Mouse (Mus musculus) thymus, adult 2 months (tissue): ENCODE measurements around the gene Slc16a12. TPM values are rescaled to one million over a fixed set of nuclear protein-coding genes. Genes with fewer than 3 reads are reported as not detected.
A peak's percentile ranks its signal among the peaks of the same experiment; 100 is the strongest.

Experiments used
- DNase-seq: peaks from one replicate; pipeline ENCODE4 v3.0.0; 2021
- H3K27ac ChIP-seq: fragments of 200-500 bp; 2 replicates; pipeline ENCODE4 v1.5.1; 2012; ENCODE audit warnings: low read length, control low read depth; ENCODE audit not compliant: control insufficient read depth, insufficient read depth
- H3K27me3 ChIP-seq: fragments of 200-500 bp; 2 replicates; pipeline ENCODE4 v1.6.1; 2012; ENCODE audit warnings: mild to moderate bottlenecking, low read length, moderate library complexity, mixed read lengths; ENCODE audit not compliant: control insufficient read depth, insufficient read depth
- H3K36me3 ChIP-seq: fragments of 200-500 bp; 2 replicates; pipeline ENCODE4 v1.6.1; 2012; ENCODE audit warnings: mild to moderate bottlenecking, low read length, moderate library complexity; ENCODE audit not compliant: control insufficient read depth, insufficient read depth
- H3K4me1 ChIP-seq: fragments of 200-500 bp; replicated peaks from 2 replicates; pipeline ENCODE4 v1.6.1; 2012; ENCODE audit warnings: low read length; ENCODE audit not compliant: control insufficient read depth, insufficient read depth
- H3K4me3 ChIP-seq: fragments of 200-500 bp; 2 replicates; pipeline ENCODE4 v1.5.1; 2012; ENCODE audit warnings: mild to moderate bottlenecking, low read length, control low read depth, moderate library complexity; ENCODE audit not compliant: control insufficient read depth, insufficient read depth
- CTCF ChIP-seq: fragments of 200-500 bp; IDR thresholded peaks from 2 replicates; pipeline ENCODE4 v1.5.1; 2012; ENCODE audit warnings: mild to moderate bottlenecking, control low read depth, low read length, moderate library complexity, borderline replicate concordance; ENCODE audit not compliant: control insufficient read depth, poor library complexity, insufficient read depth; ENCODE audit errors: extremely low read depth
- POLR2A ChIP-seq: fragments of 200-500 bp; IDR thresholded peaks from 2 replicates; pipeline ENCODE4 v1.6.1; 2012; ENCODE audit warnings: mild to moderate bottlenecking, low read length, control low read depth, moderate library complexity; ENCODE audit not compliant: control insufficient read depth, poor library complexity, insufficient read depth; ENCODE audit errors: extremely low read depth
- WGBS: fragments of 180-500 bp; shearing (Covaris S2); methylation state at CpG from one replicate; pipeline ENCODE4 v1.1.7; 2018; 5-methylcytosine and 5-hydroxymethylcytosine counted together
- polyA plus RNA-seq: library from polyadenylated mRNA; depleted of rRNA; stranded (reverse); fragments of >200 nt; gene quantifications from 2 replicates; pipeline ENCODE4 v1.2.3, GENCODE M21; 2012; rRNA removed

Slc16a12 gene
- polyA plus RNA-seq: 0.28 and 0.44 TPM in 2 replicates

DNA sequence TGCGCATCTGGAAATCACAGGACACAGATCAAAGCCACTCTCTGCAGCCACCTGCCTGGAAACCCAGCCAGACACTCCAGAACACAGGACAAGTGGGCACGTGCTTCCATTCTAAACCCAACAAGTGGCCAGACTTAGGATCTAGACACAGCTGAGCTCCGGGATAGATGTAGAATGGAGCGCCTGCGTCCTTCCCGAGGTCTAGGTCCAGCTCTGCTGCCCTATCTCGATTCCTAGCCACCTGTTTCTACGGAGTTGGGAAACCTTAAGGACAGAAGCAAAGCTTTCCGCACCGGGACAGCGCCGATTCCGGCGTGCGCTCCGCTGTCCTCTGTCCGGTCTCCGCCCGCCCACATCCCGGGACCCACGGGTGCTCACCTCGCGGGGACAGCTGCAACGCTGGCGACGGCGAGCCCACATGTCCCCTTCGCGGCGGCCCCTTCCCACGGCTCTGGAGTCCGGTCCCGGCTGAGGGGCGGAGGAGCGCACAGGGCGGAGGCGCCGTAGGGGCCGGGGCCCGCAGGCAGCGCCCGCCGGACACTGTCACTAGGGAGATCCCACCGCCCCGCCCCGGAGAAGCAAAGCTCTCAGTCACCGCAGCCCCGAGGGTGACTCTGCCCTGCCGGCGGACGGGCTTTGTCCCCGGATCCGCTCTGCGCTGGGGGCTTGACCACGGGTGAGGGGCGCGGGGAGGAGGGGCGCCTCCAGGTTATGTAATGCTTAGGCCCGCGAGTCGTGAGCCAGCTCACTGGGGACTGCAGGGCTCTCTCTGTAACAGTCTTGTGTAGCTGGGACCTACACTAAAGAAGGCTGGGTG, at the start of gene Slc16a12:
Slc16a12 (minus strand) TSS at position 602 of the 817 bp plus-strand sequence.
- no peak for DNase-seq
- Histone ChIP-seq H3K36me3 (no peaks in the 10 kb centered on the region), H3K27ac (no peak within 1 kb of the TSS), H3K4me1 (no peaks in the 10 kb centered on the region), H3K4me3 (no peak within 1 kb of the TSS), H3K27me3 (peaks cover 10% of the 10 kb centered on the region; the same call in 1 of the 2 replicates)
- 6% methylated on average over 61 of the region's 61 CpGs for WGBS
- TF ChIP-seq CTCF: no peak

DNA sequence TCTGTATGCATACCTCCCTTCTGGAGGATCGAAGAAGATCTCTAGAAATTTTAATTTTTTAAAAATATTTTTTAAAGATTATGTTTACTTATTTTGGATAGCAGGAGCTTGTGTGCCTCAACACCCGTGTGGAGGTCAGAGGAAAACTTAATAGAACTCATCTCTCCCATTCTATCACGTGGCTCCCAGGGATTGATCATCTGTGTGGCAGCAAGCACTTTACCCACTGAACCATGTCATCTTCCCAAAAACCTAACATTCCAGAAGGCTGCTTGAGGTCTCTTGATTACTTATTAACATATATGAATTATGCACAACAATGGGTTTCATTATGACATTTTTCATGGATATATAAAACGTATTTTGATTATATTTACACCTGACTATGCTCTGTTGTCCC, 49.3 kb upstream of the Slc16a12 start:
- WGBS: 93% methylated on average over 4 of the region's 4 CpGs
- no peaks in the 10 kb centered on the region for H3K36me3 ChIP-seq
- H3K4me3 ChIP-seq: no peak overlapping the region
- no peak for TF ChIP-seq POLR2A
- no peak for TF ChIP-seq CTCF
- DNase-seq: no peak
- H3K4me1 ChIP-seq: no peaks in the 10 kb centered on the region
- H3K27me3 ChIP-seq: no peaks in the 10 kb centered on the region
- no peak overlapping the region for H3K27ac ChIP-seq

DNA sequence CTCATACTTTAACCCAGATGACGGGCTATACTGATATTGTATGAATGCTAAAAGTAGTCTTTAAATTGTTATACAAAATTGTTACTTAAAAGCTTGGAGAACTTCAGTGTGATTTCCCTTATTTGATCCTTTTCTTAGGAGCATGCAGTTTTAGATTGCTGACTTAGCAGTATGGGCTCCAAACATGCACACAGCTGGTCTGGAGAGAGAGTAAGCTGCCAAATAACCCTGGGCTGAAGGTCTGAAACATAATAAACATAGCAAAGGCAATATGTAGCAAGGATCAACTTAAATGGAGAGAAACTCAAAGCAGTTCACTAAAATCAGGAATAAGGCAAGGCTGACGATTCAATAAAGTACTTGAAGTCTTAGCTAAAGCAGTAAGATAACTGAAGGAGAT, 35.4 kb upstream of the Slc16a12 start:
- no peak for DNase-seq
- Histone ChIP-seq H3K27me3 (no peaks in the 10 kb centered on the region), H3K27ac (no peak overlapping the region), H3K36me3 (no peaks in the 10 kb centered on the region), H3K4me1 (no peaks in the 10 kb centered on the region), H3K4me3 (no peak overlapping the region)
- WGBS: 96% methylated on average over 2 of the region's 2 CpGs
- no peak for TF ChIP-seq POLR2A
- no peak for TF ChIP-seq CTCF

DNA sequence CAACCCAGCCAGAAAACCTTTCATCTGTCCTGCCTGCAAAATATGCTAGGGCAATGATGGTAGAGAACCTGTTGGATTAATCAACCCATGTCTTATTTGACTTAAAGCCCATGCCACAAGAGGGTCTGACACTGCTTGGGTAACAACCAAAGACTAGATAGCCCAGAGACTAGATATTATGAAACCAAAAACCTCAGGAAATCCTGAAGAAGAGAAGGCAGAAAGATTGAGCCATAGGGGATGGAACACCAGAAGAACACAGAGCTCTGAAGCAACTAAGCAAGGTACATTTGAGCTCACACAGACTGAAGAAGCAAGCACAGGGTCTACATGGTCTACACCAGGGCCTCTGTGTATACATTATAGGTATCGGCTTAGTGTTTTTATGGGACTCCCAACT, 31.9 kb upstream of the Slc16a12 start:
- Histone ChIP-seq H3K36me3 (no peaks in the 10 kb centered on the region), H3K27me3 (no peaks in the 10 kb centered on the region), H3K4me1 (no peaks in the 10 kb centered on the region), H3K4me3 (no peak overlapping the region), H3K27ac (no peak overlapping the region)
- DNase-seq: no peak
- 100% methylated on average over 1 of the region's 1 CpGs for WGBS
- no peak for TF ChIP-seq POLR2A
- TF ChIP-seq CTCF: no peak

DNA sequence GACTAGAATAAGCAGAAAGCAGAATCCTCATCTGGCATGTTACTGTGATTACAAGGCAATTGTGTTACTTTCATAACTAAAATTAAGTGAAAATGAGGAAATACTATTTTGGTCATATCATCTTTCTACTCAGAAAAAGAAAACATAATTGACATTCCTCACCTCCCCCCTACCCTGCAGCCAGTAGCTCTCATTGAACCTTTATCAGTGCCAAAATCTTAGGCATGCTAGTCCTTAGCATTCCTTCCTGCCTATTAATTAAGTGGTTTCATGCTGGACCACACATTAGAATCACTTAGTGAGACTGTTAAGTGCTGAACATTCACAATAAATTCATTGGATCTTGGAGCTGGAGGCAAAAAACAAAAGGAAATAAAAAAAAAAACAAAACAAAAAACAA, 31.0 kb upstream of the Slc16a12 start:
- Histone ChIP-seq H3K27ac (no peak overlapping the region), H3K27me3 (no peaks in the 10 kb centered on the region), H3K36me3 (no peaks in the 10 kb centered on the region), H3K4me1 (no peaks in the 10 kb centered on the region), H3K4me3 (no peak overlapping the region)
- no peak for DNase-seq
- TF ChIP-seq POLR2A (no peak), CTCF (no peak)

DNA sequence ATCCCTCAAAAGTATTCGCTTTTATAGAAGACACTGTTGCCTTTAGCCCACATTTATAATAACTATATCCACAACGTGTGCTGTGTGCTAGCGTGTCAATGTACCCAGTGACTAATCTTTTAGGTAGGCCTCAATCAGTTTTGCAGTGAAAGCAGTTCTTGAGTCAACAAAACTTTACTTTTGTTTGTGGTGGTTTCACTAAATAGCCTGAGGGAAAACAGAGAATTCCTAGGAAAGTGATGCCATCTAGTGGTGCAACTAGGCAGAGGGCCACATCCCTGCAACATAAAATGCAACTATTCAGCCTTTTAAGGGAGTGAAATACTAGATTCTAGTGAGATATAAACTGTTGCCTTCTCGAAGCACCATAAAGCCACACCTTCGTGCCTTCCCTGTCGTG, 25.7 kb upstream of the Slc16a12 start:
- Histone ChIP-seq H3K4me3 (no peak overlapping the region), H3K27ac (no peak overlapping the region), H3K27me3 (no peaks in the 10 kb centered on the region), H3K4me1 (no peaks in the 10 kb centered on the region), H3K36me3 (no peaks in the 10 kb centered on the region)
- DNase-seq: peak; percentile 34
- WGBS: 32% methylated on average over 6 of the region's 6 CpGs
- no peak for TF ChIP-seq POLR2A
- no peak for TF ChIP-seq CTCF

DNA sequence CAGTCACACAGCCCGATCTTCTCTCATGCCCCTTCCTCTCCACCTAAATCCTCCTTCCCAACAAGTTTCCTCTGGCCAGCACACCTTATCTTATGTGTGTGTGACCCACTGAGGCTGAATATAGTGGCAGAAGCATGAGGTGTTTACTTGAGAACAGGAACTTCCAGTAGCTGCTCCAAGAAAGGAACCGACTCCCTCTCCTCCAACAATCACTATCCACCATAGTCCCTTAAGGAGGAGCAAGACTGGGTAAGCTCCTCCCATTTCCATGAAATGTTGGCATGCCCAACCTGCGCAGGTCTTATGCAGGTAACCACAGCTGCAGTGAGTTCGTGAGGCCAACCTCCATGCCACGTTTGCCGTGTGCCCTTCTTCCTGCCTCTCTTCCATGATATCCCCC, 23.7 kb upstream of the Slc16a12 start:
- H3K36me3 ChIP-seq: no peaks in the 10 kb centered on the region
- H3K4me3 ChIP-seq: no peak overlapping the region
- DNase-seq: no peak
- H3K27me3 ChIP-seq: no peaks in the 10 kb centered on the region
- no peak overlapping the region for H3K27ac ChIP-seq
- H3K4me1 ChIP-seq: no peaks in the 10 kb centered on the region
- no peak for TF ChIP-seq CTCF
- TF ChIP-seq POLR2A: no peak
- WGBS: 90% methylated on average over 6 of the region's 6 CpGs
